Mouse (Mus musculus): ENCODE data around the gene Rassf6.

DNA sequence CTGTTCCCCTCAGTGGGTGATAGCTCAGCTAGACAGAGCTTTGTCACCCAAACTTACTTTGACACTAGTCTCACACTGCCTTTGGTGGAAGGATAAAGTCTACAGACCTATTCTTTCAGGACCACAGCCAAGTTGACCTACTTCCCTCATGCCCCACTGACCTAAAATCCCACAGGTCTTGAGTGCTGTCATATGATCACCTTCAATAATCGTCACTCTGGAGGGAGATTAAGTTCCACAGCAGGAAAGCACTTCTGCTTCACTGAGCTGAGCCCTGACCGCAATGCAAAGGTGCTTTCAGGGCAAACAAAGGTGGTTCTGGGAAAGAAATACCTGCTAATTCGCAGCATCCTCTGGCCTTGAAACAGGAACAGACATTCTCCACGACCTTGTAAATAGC is 44.5 kb upstream of the Rassf6 start:
- no peak for TF ChIP-seq CTCF (IDR thresholded peaks at IDR 0.05; ENCODE audit: insufficient read depth, low read depth, low read length)
- no peak for TF ChIP-seq POLR2A (IDR thresholded peaks at IDR 0.05; ENCODE audit: insufficient read depth, low read depth, low read length)

Measured in olfactory bulb, adult 2 months (tissue).